Mouse (Mus musculus): ENCODE measurements around the gene Smarcc2.

DNA sequence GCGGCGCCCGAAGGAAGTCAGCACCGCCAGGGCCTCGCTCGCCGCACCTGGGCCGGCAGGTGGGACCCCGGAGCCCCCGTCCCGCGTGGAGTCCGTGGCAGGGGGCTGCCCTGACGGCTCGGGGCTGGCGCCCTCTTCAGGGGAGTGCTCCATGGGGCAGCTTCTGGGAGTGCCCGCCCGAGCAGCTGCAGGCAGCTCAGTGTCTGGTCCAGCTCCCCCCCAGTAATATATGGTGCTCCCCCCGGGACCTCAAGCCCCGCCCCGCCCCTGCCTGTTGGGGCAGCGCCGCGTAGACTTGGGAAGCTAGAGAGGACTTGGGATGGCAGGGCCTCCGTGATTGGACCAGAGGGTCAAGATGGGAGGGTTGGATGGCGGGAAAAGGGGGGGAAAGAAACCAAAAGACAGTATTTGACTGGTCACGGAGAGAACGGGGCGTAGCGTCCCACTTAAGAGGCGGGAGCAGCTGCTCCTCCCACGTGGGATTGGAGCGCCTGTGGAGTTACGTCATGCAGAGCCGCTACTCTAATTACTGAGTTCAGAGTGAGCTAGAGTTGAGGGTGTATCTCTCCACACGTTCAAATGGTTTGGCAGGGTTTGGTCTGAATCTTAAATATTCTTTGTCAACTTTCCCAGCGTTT lies 66.7 kb downstream of the Smarcc2 start, which contains the start of gene Esyt1:
- TF ChIP-seq CTCF (IDR thresholded peaks at IDR 0.05; ENCODE audit: borderline replicate concordance, insufficient read depth, low read length), result 0 out of 2 replicates have a peak, but pooled peaks have one; percentile 1
- TF ChIP-seq POLR2A (IDR thresholded peaks at IDR 0.05; ENCODE audit: low read depth, low read length), result peak; percentile 95
